Mouse (Mus musculus) induced T-regulatory cell, adult 2 months (primary cell): ENCODE measurements around the gene Stx5a.
"Not testable (repeated sequence)": the region's sequence is repeated elsewhere in the genome, so short reads cannot be mapped to it uniquely, and the experiment has no call there.

ENCODE experiments used
- DNase-seq: peaks from one replicate; pipeline ENCODE4 v3.0.0-alpha.2; 2012; ENCODE audit warnings: low read depth

Stx5a gene

DNA sequence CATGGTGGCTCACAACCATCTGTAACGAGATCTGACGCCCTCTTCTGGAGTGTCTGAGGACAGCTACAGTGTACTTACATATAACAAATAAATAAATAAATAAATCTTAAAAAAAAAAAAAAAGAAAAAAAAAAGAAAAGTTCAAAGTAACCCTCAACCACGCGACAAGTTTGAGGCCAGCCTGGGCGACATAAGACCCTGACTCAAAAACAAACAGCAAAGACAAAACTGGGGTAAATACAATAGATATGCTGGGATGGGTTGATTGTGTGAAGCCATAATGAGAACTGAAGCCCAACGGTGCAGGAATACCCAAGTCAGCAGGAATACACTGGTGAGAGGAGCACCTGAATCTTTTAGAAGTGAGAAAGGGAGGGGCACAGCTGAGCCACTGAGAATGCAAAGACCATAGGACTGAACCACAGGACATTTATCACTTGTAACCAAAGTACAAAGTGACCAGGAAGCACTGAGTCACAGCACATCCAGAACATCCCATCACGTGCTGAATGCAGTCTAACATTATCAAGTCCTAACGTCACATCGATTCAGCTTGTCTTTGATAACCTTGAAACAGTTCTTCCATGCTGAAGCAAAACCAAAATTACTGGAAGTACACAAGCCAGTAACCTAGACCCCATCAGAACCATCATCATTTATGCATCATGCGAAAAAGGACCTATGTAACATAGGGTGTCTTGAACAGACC is 24.3 kb upstream of the Stx5a start:
- no peak for DNase-seq

DNA sequence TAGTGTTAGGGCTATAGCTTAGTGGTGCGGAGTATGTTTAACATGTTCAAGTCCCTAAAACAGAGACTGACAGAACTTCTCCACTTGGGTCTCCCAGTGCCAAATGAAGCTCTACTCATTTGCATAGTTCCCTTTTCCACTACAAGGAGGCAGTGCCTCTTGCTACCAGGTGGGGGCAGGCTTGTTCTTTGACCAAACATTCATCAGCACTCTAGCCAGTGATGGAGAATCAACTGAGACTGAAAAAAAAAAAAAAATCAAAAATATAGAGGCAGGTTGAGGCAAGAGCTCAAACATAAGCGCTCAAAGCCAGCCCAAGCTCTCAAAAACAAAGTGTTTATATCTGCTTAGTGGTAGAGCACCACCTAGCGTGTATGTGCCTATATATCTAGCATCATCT is 22.9 kb upstream of the Stx5a start:
- DNase-seq = peak; percentile 90

DNA sequence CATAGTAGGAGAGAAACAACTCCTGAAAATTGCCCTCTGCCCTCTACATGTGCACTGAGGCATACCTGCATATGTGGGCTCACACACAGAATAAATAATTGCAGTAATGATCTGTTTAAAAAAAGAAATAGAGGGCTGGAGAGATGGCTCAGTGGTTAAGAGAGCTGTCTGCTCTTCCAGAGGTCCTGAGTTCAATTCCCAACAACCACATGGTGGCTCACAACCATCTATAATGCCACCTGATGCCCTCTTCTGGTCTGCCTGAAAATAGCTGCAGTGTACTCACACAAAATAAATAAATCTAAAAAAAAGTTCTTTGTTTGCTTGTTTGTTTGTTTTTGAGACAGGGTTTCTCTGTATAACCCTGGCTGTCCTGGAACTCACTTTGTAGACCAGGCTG is 22.2 kb upstream of the Stx5a start:
- peak; percentile 61 for DNase-seq

DNA sequence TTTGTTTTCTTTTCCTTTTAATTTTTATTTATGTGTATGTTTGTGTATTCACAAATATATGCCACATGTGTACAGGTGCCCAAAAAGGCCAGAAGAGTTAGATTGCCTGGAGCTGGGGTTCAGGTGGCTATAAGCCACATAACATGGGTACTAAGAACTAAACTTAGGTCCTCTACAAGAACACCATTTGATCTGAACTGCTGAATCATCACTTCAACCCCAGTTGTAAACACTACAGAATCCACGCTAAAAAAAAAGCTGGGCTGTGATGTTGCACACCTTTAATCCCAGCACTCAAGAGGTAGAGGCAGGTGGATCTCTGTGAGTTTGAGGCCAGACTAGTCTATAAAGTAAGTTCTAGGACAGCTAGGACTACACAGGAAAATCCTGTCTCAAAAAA is 19.8 kb upstream of the Stx5a start:
- no peak for DNase-seq

DNA sequence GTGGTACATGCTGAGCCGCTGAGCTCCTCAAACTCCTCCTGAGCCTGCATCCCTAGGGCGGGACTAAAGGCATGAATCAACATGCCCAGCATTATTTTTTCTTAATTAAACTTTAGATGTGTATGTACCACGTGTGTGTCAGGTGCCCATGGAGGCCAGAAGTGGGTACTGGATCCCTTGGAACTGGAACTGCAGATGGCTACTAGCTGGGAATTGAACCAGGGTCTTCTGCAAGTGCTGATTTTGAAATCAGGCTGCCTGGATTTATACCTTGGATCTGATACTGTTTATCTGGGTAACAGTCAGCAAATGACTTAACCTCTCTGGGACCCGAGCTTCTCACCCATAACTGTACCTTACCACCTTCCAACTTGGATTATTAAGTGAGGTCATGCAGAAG is 19.2 kb upstream of the Stx5a start:
- DNase-seq = no peak

DNA sequence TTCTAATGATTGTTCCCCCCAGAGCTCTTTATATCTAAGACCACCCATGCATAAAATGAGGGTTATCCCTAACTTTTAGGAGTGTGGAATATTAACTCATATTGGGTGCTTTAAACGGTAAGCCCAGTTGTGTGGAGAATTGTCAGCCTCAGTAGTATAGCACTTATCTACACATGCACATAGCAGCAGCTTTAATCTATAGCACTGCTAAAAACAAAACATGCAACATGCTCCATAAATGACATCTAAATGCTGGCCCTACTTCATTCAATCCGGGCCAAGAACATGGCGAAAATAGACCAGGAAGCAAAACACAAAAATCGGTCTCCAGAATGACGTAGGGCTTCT is 18.7 kb upstream of the Stx5a start:
- no peak for DNase-seq

DNA sequence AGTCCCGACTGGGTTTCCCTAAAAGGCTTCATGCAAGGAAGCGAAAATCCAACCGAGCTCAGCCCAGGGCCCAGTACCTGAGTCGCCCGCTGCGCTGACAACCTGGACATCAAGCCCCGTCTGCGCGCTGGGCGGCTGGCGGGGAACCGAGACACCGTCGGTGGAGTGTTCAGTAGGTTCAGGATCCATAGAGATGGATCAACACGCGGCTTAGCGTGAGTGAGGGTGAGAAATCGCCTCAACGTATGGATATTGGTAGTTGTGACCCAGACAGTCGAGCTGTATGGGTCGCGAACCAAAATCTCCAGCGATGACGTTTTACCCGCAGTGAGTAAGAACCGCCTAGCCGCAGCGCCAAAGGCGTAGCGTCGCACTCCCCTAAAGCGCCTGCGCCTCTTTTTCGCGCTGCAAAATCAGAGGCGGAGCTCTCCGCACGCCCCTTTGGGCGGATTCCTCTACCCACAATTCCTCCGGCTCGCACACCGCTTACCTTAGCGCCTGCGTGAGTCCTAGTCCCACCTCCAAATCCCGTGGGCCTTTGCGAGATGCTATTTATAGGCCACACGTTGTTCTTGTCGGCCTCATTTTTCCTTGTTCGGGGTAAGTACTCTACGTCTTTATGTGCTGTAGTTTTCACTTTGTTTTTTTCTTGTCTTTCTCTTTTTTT is 18.2 kb upstream of the Stx5a start, which contains the start of gene Slc3a2:
Slc3a2 (minus strand) TSS at position 463 of the 667 bp plus-strand sequence.
- DNase-seq = peak; percentile 99

DNA sequence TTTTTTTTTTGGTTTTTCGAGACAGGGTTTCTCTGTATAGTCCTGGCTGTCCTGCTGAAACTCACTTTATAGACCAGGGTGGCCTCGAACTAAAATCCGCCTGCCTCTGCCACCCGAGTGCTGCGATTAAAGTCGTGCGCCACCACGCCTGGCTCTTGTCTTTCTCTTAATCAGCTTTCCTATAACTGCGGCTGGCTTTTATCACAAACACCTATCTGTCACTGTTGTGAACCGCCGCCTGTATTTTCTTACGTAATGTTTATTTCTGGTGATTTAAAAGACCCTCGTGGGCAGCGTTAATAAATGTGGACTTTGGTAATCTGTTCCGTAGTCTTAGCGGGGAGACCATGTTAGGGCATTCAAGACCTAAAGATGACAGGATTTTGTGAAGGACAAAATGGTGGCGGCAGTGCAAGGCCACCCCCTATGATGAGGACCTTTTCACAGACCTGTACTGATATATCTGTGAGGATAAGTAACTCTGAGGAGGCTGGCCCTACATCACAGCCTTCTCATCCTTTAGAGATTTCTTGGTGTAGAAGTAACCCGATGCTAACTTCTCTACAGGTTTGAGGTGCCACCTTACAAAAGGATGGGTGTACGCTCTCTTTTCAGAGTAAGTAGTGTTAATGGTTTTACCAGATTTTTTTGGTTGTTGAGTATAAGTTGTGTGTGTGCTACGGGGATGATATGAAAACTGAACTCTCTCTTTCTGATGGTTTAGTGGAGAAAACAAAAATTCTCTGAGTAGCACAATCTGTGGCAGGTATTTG is 17.5 kb upstream of the Stx5a start:
- peak; percentile 67 for DNase-seq

DNA sequence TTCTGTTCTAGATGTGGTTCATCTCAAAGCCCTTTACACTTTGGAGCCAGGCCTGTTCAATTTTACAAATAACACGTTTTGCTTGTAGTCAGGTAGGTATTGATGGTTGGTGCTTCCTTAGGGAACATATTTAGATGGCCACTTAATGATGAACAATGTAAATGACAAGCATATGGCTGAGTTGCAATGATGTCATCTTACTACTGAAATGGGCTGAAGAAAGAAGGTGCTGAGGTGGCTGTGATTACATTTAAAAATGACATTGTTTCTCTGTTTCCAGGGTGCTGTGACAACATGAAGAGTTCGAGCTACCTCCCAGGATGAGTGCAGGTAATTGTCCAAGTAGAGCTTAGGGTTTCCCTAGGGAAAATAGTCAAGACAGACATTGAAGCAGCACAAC is 16.8 kb upstream of the Stx5a start:
- no peak for DNase-seq

DNA sequence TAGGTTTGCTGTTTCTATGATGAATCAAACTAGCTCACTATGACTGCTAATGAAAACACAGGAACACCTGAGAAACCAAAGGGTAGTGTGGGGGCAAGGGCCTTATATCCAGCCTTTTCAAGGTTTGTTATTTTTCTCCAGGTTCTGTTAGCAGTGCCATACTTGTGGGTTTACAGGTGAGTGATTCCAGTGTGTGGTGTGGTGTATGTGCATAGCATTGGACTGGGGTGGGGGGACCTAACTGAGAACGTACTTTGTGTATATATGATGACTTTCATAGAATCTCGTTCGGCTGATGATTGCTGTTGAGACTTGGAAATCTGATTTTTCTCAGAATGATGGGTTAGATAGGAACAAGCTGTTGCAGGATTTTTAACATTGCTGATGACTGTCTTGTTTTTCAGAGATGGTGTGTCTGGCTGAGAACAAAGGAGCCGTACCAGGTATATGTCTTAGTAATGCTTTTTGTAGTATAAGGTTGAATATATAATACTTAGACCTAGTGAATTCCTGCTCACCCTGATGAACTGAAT is 16.1 kb upstream of the Stx5a start:
- no peak for DNase-seq

DNA sequence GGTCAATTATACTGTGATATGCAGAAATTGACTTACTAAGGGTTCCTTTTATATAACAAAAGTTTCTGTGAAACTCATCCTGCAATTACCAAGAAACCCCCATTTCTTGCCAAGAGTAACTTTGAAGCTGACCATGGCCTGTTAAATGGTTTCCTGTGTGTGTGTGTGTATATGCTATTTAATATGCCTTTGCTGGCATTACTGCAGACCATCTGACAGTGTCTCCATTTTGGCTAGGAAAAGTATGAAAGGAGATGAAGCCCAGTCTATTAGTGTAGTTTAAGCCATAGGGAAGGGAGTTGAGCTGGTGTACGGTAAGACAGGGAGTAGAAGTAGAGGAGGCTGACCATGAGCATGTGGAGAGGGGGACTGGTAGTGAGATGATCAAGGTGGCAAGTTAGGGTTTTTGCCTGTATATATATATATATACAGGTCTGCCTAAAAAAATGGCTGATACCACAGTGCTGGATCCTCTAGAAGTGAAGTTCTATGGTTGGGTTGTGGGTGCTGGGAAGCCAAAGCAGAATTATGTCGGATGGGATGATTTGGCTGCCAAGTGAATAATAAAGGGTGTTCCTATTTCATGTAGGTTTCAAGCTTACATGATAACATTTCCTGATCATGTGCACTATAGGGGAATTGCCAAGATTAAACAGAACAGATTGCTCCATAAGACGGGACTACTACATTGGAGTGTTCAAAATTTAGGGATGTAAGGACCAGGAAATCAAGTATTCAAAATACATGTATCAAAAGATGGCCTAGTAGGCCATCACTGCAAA is 14.4 kb upstream of the Stx5a start:
- DNase-seq = no peak

DNA sequence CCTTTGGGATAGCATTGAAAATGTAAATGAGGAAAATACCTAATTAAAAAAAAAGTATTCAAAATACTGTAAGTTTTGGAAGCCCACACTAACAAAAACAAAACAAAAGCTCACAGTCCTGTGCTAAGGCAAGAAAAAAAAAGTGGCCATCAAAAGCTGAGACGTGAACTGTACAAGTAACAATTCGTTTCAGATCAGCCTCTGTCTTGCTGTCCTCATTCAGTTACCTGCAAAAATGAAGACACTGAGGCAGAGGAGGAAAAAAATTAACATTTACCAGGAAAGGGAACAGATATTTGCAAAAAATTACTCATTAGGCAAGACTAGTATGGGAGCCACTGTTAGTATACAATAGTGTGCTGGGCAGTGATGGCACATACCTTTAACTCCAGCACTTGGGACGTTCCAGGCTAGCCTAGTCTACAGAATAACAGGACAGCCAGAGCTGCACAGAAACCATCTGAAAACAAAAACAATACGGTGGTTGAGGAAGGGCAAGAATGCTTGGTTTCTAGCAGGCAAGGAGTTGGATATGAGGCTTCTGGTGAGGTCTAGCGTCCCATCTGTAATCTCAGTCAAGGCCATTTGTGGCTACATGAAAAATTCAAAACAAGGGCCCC is 13.6 kb upstream of the Stx5a start:
- no peak for DNase-seq

DNA sequence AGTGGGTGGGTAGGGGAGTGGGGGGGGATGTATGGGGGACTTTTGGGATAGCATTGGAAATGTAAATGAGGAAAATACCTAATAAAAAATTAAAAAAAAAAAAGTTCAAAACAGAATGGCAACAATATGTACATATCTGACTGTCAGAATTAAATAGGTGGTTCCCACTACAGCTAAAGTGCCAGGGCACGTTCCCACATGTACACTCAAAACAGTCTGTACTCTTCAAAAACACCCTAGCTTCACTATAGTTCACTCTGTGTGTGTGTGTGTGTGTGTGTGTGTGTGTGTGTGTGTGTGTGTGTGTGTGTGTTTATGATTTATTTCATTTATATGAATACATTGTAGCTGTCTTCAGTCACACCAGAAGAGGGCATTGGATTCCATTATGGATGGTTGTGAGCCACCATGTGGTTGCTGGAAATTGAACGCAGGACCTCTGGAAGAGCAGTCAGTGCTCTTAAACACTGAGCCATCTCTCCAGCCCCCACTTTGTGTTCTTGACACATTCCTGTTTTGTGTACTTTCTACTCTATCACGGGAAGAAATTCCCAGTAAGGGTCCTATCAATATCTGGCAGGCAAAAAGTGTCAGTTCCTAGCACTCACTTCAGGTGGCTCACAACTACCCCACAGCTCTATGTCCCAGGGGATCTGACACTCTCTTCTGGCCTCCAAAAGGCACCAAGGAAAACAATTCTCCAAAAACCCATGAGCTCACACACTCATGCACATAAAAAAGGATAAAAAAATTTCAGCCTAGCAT is 12.7 kb upstream of the Stx5a start:
- not testable (repeated sequence) for DNase-seq

DNA sequence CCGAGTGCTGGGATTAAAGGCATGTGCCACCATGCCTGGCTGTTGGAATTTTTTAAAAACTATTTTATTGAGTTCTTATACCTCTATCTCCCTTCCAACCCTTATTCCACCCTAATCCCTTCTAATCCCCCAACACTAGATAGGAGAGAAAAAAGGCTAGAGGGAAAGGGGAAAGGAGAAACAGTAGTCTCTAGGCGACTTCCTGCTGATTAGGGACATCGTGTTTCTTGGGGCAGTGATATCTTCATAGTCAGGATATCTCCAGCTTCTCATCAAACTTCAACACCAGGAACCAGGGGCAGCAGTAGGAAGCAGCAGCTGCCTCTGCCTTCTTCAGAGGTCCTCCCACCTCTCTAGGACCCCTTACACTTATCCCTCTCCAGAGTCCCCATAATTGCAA is 6.9 kb upstream of the Stx5a start:
- no peak for DNase-seq

DNA sequence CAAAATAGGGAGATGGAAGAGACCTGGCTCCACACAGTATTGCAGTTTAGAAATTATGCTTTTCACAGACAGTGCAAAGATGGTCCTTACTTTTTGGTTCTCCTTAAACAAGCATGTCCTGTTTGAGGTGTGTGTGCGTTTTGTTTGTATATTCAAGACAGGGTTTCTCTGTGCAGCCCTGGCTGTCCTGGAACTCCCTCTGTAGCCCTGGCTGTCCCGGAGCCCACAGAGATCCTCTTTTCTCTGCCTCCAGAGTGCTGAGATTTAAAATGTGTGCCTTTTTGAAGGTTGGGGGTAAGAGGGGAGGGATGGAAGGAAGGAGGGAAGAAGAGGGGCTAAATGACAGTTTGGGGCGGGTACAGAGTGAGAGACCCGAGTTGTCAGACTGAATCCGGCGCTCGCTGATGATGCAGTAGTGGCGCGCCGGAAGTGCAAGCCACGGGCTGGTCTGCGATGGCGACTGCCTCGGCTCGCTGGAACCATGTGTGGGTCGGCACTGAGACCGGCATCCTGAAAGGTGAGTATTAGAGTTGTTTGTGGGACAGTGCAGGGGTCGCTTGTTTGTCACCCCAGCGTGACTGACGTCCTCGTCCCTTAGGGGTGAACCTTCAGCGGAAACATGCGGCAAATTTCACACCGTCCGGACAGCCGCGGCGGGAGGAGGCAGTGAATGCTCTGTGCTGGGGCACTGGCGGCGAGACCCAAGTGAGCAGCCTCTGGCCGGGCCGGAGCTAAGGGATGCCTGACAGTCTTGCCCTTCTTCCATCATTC is 5.6 kb upstream of the Stx5a start, which contains the start of gene Wdr74:
Wdr74 (plus strand) TSS at position 439 of the 771 bp plus-strand sequence.
- peak; percentile 96 for DNase-seq

DNA sequence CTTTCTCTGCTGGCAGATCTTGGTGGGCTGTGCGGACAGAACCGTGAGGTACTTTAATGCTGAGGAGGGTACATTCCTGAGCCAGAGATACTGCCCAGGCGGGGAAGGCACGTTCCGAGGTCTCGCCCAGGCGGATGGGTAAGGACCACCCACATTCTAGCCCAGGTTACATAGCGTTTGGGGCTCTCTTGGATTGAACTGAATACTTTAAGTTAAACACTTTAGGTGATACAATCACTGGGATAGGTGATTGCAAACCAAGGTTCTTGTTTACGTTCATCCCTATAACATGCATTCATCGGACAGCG is 5.1 kb upstream of the Stx5a start:
- DNase-seq = no peak

DNA sequence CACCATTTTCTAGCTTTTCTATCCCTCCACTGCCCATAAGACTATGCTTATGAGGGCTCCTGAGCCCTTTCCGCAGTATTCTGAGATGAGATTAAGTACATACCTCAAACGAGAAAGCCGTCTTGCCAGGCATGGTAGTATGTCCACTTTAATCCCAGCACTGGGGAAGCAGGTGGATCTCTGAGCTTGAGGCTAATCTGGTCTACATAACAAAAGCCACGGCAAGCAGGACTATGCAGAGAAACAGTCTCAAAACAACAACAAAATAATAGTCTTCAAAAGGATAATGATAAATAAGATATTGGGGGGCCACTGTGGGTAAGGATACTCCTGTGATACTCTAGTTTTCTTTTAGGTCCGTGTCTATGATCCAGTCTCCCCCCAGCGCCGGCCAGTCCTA is 2.3 kb upstream of the Stx5a start:
- no peak for DNase-seq

DNA sequence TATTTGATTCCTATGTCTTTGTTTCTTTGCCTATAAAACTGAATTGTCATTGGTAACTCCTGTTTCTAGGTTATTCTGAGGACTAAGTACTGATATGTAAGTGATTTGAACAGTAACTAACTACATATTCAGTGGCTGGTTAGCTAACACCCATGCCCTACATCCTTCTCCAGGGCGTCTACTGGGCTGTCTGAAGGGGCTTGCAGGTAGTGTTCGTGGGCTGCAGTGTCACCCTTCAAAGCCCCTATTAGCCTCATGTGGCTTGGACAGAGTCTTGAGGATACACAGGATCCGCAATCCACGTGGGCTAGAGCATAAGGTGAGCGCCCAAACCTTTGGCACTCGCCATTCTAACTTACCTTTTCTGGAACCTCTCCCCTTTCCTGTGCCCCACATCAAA is 1.6 kb upstream of the Stx5a start:
- no peak for DNase-seq

DNA sequence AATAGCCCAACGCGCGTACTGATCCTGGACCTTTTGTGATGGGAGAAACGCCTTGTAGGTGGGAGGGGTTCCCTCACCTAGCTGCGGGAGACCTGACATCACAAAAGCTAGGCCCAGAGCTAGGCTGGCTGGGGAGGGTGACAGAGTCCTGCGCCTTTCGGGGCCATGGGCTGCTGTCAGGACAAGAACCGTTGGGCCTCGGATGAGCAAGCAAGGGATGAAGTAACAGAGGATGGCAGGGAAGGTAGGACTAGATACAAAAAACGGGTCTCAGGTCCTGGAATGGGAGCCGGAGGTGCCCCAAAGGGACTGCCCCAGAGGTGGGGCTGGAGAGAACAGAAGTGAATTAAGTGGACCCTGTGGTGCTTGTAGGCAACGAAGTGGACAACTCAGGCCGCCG is 610 bp upstream of the Stx5a start, which contains the start of gene 1700092M07Rik:
1700092M07Rik (plus strand) TSS at position 116 of the 400 bp plus-strand sequence.
- DNase-seq = no peak

DNA sequence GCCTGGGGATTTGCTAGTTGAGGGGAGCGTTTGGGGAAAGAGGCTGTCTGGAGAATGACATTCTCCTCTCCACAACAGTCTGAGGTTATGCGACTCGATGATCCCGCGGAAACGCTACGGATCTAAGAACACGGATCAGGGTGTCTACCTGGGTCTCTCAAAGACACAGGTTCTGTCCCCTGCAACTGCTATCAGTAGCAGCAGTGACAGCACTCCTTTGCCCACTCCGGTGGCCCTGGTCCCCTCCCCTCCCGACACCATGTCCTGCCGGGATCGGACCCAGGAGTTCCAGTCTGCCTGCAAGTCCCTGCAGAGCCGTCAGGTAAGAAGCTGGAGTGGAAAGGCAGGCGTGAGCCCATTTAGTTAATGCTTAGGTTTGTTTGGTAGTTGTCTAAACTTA is 963 bp downstream of the Stx5a start:
- DNase-seq = no peak
